Comparison of ENCODE assay signal across 12 mouse cellular contexts in the genomic region with DNA sequence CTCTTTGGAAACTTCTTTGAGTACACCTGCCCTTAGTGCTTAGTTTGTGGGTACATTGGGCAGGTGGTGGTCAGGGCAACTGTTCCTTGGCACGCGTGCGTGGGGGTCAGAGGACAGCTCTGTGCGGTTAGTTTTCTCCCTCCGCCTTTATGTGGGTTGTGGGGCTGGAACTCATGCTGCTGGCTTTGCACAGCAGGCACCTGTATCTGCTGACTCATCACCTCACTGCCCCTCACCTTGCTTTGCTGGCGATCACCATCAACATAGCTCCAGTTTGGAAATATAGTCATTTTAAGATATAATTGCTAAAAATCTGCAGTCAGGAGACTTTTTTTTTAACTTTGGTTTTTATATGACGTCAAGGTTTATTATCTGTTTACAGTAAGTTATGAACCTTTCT. TPM values are rescaled to one million over a fixed set of nuclear protein-coding genes. Genes with fewer than 3 reads are reported as not detected.
DNase-seq lines count a peak whose midpoint lies in the region; ATAC-seq and TF ChIP-seq lines count a peak whose summit lies in the region.
"Had no signal": no experiment of that assay in that cellular context is flagged by ENCODE, and none has a peak within 500 bp of the region (broad histone marks: within the 10 kb centered on the region; RNA-seq: fewer than 3 reads in every experiment).

No protein-coding gene starts in this region.

- peaks cover 19% of the 10 kb centered on the region for H3K4me1 ChIP-seq in kidney, embryonic 15.5 days
- H3K4me1 ChIP-seq in ES-E14 (ENCODE audit: control insufficient read depth in 2 of 2, insufficient read depth in 2 of 2, low read length in 2 of 2, poor library complexity in 1 of 2): peaks cover 3 to 18% of the 10 kb centered on the region in 2 experiments
- H3K4me1 ChIP-seq in hindbrain, embryonic 14.5 days (replicated peaks; ENCODE audit: control insufficient read depth, insufficient read depth, low read length): peaks cover 12% of the 10 kb centered on the region
- H3K4me1 ChIP-seq in neural tube, embryonic 12.5 days: 0 out of 2 replicates have a peak, but pooled peaks cover 13% of the 10 kb centered on the region

- DNase-seq in kidney, postnatal 36 days: no peak
- no peak for DNase-seq in ES-E14 (ENCODE audit: low read depth, low spot score)
- no peak for DNase-seq in hindbrain, embryonic 14.5 days (ENCODE audit: low spot score)
- DNase-seq in spleen, postnatal 10 days (ENCODE audit: low spot score in 2 of 2): no peak
- DNase-seq in embryo, embryonic 9.5 days (ENCODE audit: extremely low spot score): no peak
- DNase-seq: layer of hippocampus, adult 9-11 months; right cerebral cortex, postnatal 25 days had no signal

- 90% methylated on average over 7 of the region's 7 CpGs for WGBS in kidney, embryonic 15.5 days
- WGBS in hindbrain, embryonic 14.5 days: 89% methylated on average over 7 of the region's 7 CpGs
- 88% methylated on average over 7 of the region's 7 CpGs for WGBS in neural tube, embryonic 12.5 days

- no peak overlapping the region for H3K27ac ChIP-seq in kidney, embryonic 15.5 days
- peak overlapping the region; percentile 89 for H3K27ac ChIP-seq in ES-E14 (ENCODE audit: insufficient read depth, low read depth, low read length, poor library complexity, severe bottlenecking)
- H3K27ac ChIP-seq in hindbrain, embryonic 14.5 days: no peak overlapping the region
- no peak overlapping the region for H3K27ac ChIP-seq in neural tube, embryonic 12.5 days
- H3K27ac ChIP-seq: embryonic facial prominence, embryonic 13.5 days; liver, embryonic 14.5 days had no signal

- peak overlapping the region; percentile 77 for H3K4me3 ChIP-seq in kidney, embryonic 15.5 days (replicated peaks)
- H3K4me3 ChIP-seq in ES-E14 (ENCODE audit: insufficient read depth in 1 of 2, low read depth in 1 of 2, low read length in 2 of 2, poor library complexity in 1 of 2, severe bottlenecking in 1 of 2): peak overlapping the region; percentile 84 to 90
- peak overlapping the region; percentile 81 for H3K4me3 ChIP-seq in hindbrain, embryonic 14.5 days (replicated peaks; ENCODE audit: low read length)
- H3K4me3 ChIP-seq in neural tube, embryonic 12.5 days: 0 out of 2 replicates have a peak overlapping the region, but pooled peaks have one; percentile 5

- in situ Hi-C loops in ES-E14 (cut with MboI; ENCODE audit: low sequenced_read_pairs in 2 of 2, unreplicated experiment in 2 of 2): no loop called here

- H3K27me3 ChIP-seq in kidney, embryonic 15.5 days: no peaks in the 10 kb centered on the region
- H3K27me3 ChIP-seq in hindbrain, embryonic 14.5 days (ENCODE audit: control insufficient read depth, insufficient read depth, low read length): no peaks in the 10 kb centered on the region
- no peaks in the 10 kb centered on the region for H3K27me3 ChIP-seq in neural tube, embryonic 12.5 days (replicated peaks)

- peak overlapping the region; percentile 95 for H3K4me2 ChIP-seq in kidney, embryonic 15.5 days
- peak overlapping the region; percentile 97 for H3K4me2 ChIP-seq in hindbrain, embryonic 14.5 days (replicated peaks)
- peak overlapping the region; percentile 83 for H3K4me2 ChIP-seq in neural tube, embryonic 12.5 days (replicated peaks)

- ATAC-seq in kidney, embryonic 15.5 days (replicated peaks; ENCODE audit: low FRiP score): no peak
- ATAC-seq in hindbrain, embryonic 14.5 days (ENCODE audit: low FRiP score): no peak
- ATAC-seq in neural tube, embryonic 12.5 days (ENCODE audit: low FRiP score, low read depth): no peak
- ATAC-seq: forebrain, embryonic 16.5 days had no signal

- no peaks in the 10 kb centered on the region for H3K36me3 ChIP-seq in kidney, embryonic 15.5 days
- peaks cover 11% of the 10 kb centered on the region for H3K36me3 ChIP-seq in ES-E14 (ENCODE audit: control insufficient read depth, insufficient read depth, low read length, poor library complexity, severe bottlenecking)
- H3K36me3 ChIP-seq in hindbrain, embryonic 14.5 days (replicated peaks; ENCODE audit: control insufficient read depth, insufficient read depth): no peaks in the 10 kb centered on the region
- no peaks in the 10 kb centered on the region for H3K36me3 ChIP-seq in neural tube, embryonic 12.5 days
- H3K36me3 ChIP-seq: embryonic facial prominence, embryonic 13.5 days had no signal

- no peaks in the 10 kb centered on the region for H3K9me3 ChIP-seq in kidney, embryonic 15.5 days (replicated peaks)
- H3K9me3 ChIP-seq in ES-E14 (ENCODE audit: control insufficient read depth, insufficient read depth, low read depth, low read length): no peaks in the 10 kb centered on the region
- H3K9me3 ChIP-seq in hindbrain, embryonic 14.5 days (ENCODE audit: control insufficient read depth, low read length): no peaks in the 10 kb centered on the region
- no peaks in the 10 kb centered on the region for H3K9me3 ChIP-seq in neural tube, embryonic 12.5 days
- H3K9me3 ChIP-seq: embryonic facial prominence, embryonic 13.5 days had no signal

- H3K9ac ChIP-seq in kidney, embryonic 15.5 days: no peak overlapping the region
- peak overlapping the region; percentile 82 for H3K9ac ChIP-seq in ES-E14 (ENCODE audit: insufficient read depth, low read depth, low read length, poor library complexity, severe bottlenecking)
- no peak overlapping the region for H3K9ac ChIP-seq in hindbrain, embryonic 14.5 days
- no peak overlapping the region for H3K9ac ChIP-seq in neural tube, embryonic 12.5 days
- H3K9ac ChIP-seq: embryonic facial prominence, embryonic 13.5 days; liver, embryonic 14.5 days had no signal

TF ChIP-seq in ES-E14, 5 proteins besides CTCF, POLR2A, EP300 and RAD21:
- TF ChIP-seq CHD2 (IDR thresholded peaks at IDR 0.05; ENCODE audit: low read depth, low read length) (no peak), ZC3H11A (IDR thresholded peaks at IDR 0.05; ENCODE audit: borderline replicate concordance, low read depth, low read length) (no peak), MAFK (IDR thresholded peaks at IDR 0.05; ENCODE audit: insufficient read depth, low read depth, low read length) (peak; percentile 97), HCFC1 (IDR thresholded peaks at IDR 0.05; ENCODE audit: borderline replicate concordance, insufficient read depth, low read length) (no peak), ZNF384 (IDR thresholded peaks at IDR 0.05; ENCODE audit: low read depth, low read length) (0 out of 2 replicates have a peak, but pooled peaks have one; percentile 6)

RNA-seq across cellular contexts. Expression of a gene that starts 2.0 kb away (rescaled TPM):
- 78.0 and 94.1 TPM in 2 replicates for polyA plus RNA-seq in kidney, embryonic 15.5 days (2015; fragmentation: Nextera tagmentation; extraction: Ambion mirVana)
- total RNA-seq in ES-E14 (2012; rRNA removed): 346 and 466 TPM in 2 replicates
- polyA plus RNA-seq in hindbrain, embryonic 14.5 days (2014; fragmentation: Nextera tagmentation; extraction: Ambion mirVana): 44.4 and 47.0 TPM in 2 replicates
- polyA plus RNA-seq in neural tube, embryonic 12.5 days (2016; fragmentation: Nextera tagmentation; extraction: Ambion mirVana): 81.2 and 94.2 TPM in 2 replicates

Comparison
In these comparisons a context has a peak if more than half of its experiments do, and no peak if none do; other contexts are left out.
1. H3K4me3 ChIP-seq: peak in every context shown above with its lines; median percentile 87 in ES-E14; 81 in hindbrain, embryonic 14.5 days; 77 in kidney, embryonic 15.5 days; 5 in neural tube, embryonic 12.5 days.